Mouse (Mus musculus) lung, adult 2 months (tissue): ENCODE data around the gene Wipf1. TPM values are rescaled to one million over a fixed set of nuclear protein-coding genes. Genes with fewer than 3 reads are reported as not detected.

Experiments
- DNase-seq: peaks from one replicate; pipeline ENCODE4 v3.0.0; 2022
- H3K4me1 ChIP-seq: fragments of 200-500 bp; 2 replicates; pipeline ENCODE4 v1.6.1; 2011; ENCODE audit warnings: low read length; ENCODE audit not compliant: control insufficient read depth, insufficient read depth
- H3K4me3 ChIP-seq: fragments of 200-500 bp; replicated peaks from 2 replicates; pipeline ENCODE3; 2011; ENCODE audit warnings: low read depth, mild to moderate bottlenecking, control low read depth, low read length; ENCODE audit errors: extremely low read depth
- CTCF ChIP-seq: fragments of 200-500 bp; IDR thresholded peaks from 2 replicates; pipeline ENCODE4 v1.5.1; 2011; ENCODE audit warnings: mild to moderate bottlenecking, low read length, control low read depth; ENCODE audit not compliant: insufficient read depth
- POLR2A ChIP-seq: fragments of 200-500 bp; IDR thresholded peaks from 2 replicates; pipeline ENCODE4 v1.6.1; 2011; ENCODE audit warnings: low read depth, mild to moderate bottlenecking, control low read depth, low read length, borderline replicate concordance; ENCODE audit errors: extremely low read depth
- WGBS: fragments of 180-500 bp; shearing (Covaris S2); methylation state at CpG from one replicate; pipeline ENCODE4 v1.1.7; 2018; 5-methylcytosine and 5-hydroxymethylcytosine counted together
- polyA plus RNA-seq: library from polyadenylated mRNA; depleted of rRNA; stranded (reverse); fragments of >200 nt; gene quantifications from 2 replicates; pipeline ENCODE4 v1.2.3, GENCODE M21; 2012

The Wipf1 gene
- polyA plus RNA-seq, 1 experiment: 23.1 TPM

GRCm38 (mm10) chr2:73477501-73477900 is 52.0 kb downstream of the Wipf1 start:
- WGBS: 83% methylated on average over 7 of the region's 7 CpGs
- no peak for DNase-seq
- Histone ChIP-seq H3K4me3 (no peak overlapping the region), H3K4me1 (no peaks in the 10 kb centered on the region)
- TF ChIP-seq CTCF (no peak), POLR2A (no peak)

- DNase-seq: no peak
- WGBS: 29% methylated on average over 3 of the region's 3 CpGs
- TF ChIP-seq POLR2A (no peak), CTCF (no peak)
- Histone ChIP-seq H3K4me1 (no peaks in the 10 kb centered on the region), H3K4me3 (no peak overlapping the region)
Observed at GRCm38 (mm10) chr2:73475519-73475918, 54.0 kb downstream of the Wipf1 start.

GRCm38 (mm10) chr2:73472130-73472529 is 57.4 kb downstream of the Wipf1 start:
- Histone ChIP-seq H3K4me1 (peaks cover 5% of the 10 kb centered on the region; the same call in 1 of the 2 replicates), H3K4me3 (no peak overlapping the region)
- no peak for TF ChIP-seq POLR2A
- TF ChIP-seq CTCF: no peak
- DNase-seq: no peak
- 98% methylated on average over 2 of the region's 2 CpGs for WGBS

GRCm38 (mm10) chr2:73470146-73470630 is 59.3 kb downstream of the Wipf1 start:
- H3K4me3 ChIP-seq: no peak overlapping the region
- TF ChIP-seq CTCF: no peak
- TF ChIP-seq POLR2A: no peak
- DNase-seq: no peak
- peaks cover 6% of the 10 kb centered on the region; the same call in 1 of the 2 replicates for H3K4me1 ChIP-seq
- WGBS: 74% methylated on average over 10 of the region's 10 CpGs

- TF ChIP-seq POLR2A: no peak
- no peak for TF ChIP-seq CTCF
- WGBS: 84% methylated on average over 6 of the region's 6 CpGs
- H3K4me3 ChIP-seq: no peak overlapping the region
- DNase-seq: no peak
- H3K4me1 ChIP-seq: peaks cover 6% of the 10 kb centered on the region; the same call in 1 of the 2 replicates
Observed at GRCm38 (mm10) chr2:73469552-73469951, 60.0 kb downstream of the Wipf1 start.

GRCm38 (mm10) chr2:73468993-73469392 is 60.5 kb downstream of the Wipf1 start:
- 85% methylated on average over 5 of the region's 5 CpGs for WGBS
- no peak for DNase-seq
- no peak for TF ChIP-seq CTCF
- TF ChIP-seq POLR2A: no peak
- H3K4me1 ChIP-seq: peaks cover 6% of the 10 kb centered on the region
- no peak overlapping the region for H3K4me3 ChIP-seq

- 50% methylated on average over 7 of the region's 7 CpGs for WGBS
- Histone ChIP-seq H3K4me3 (no peak overlapping the region), H3K4me1 (peaks cover 17% of the 10 kb centered on the region)
- DNase-seq: no peak
- TF ChIP-seq CTCF (no peak), POLR2A (no peak)
Observed at GRCm38 (mm10) chr2:73467071-73467851, 62.3 kb downstream of the Wipf1 start.

GRCm38 (mm10) chr2:73466481-73466880 is 63.1 kb downstream of the Wipf1 start:
- TF ChIP-seq CTCF (no peak), POLR2A (no peak)
- 92% methylated on average over 10 of the region's 10 CpGs for WGBS
- Histone ChIP-seq H3K4me3 (no peak overlapping the region), H3K4me1 (peaks cover 18% of the 10 kb centered on the region)
- DNase-seq: no peak

GRCm38 (mm10) chr2:73463431-73464194 is 65.9 kb downstream of the Wipf1 start:
- Histone ChIP-seq H3K4me3 (no peak overlapping the region), H3K4me1 (peaks cover 25% of the 10 kb centered on the region)
- 6% methylated on average over 7 of the region's 7 CpGs for WGBS
- TF ChIP-seq POLR2A: no peak
- TF ChIP-seq CTCF: no peak
- no peak for DNase-seq

- Histone ChIP-seq H3K4me1 (peaks cover 25% of the 10 kb centered on the region), H3K4me3 (no peak overlapping the region)
- DNase-seq: no peak
- WGBS: 66% methylated on average over 12 of the region's 12 CpGs
- no peak for TF ChIP-seq POLR2A
- no peak for TF ChIP-seq CTCF
Observed at GRCm38 (mm10) chr2:73462757-73463339, 66.7 kb downstream of the Wipf1 start.
